Mouse (Mus musculus) kidney, postnatal 0 days (tissue): ENCODE data around the gene Tmcc1. TPM values are rescaled to one million over a fixed set of nuclear protein-coding genes. Genes with fewer than 3 reads are reported as not detected.
A peak's percentile ranks its signal among the peaks of the same experiment; 100 is the strongest.
"Not testable (repeated sequence)": the region's sequence is repeated elsewhere in the genome, so short reads cannot be mapped to it uniquely, and the experiment has no call there.

ENCODE experiments used
- ATAC-seq: fragments of 200-750 bp; cut with Nextera tagmentation; replicated peaks from 2 replicates; pipeline ENCODE4 v1.8.0; 2017; ENCODE audit warnings: low read depth, moderate number of reproducible peaks, moderate TSS enrichment, moderate library complexity; ENCODE audit not compliant: low FRiP score
- DNase-seq: peaks from one replicate; pipeline ENCODE4 v3.0.0-alpha.2; 2016; ENCODE audit warnings: low spot score
- H3K27ac ChIP-seq: fragments of 300-500 bp; sonication (generic); 2 replicates; pipeline ENCODE4 v1.5.1; 2014; ENCODE audit warnings: mild to moderate bottlenecking
- H3K27me3 ChIP-seq: fragments of 300-500 bp; sonication (generic); 2 replicates; pipeline ENCODE4 v1.6.1; 2014; ENCODE audit warnings: low read length, mixed read lengths; ENCODE audit not compliant: insufficient read depth
- H3K36me3 ChIP-seq: fragments of 300-500 bp; sonication (generic); 2 replicates; pipeline ENCODE4 v1.6.1; 2014; ENCODE audit warnings: low read length, mixed read lengths; ENCODE audit not compliant: insufficient read depth
- H3K4me1 ChIP-seq: fragments of 300-500 bp; sonication (generic); replicated peaks from 2 replicates; pipeline ENCODE4 v1.6.1; 2014; ENCODE audit warnings: antibody characterized with exemption, low read length, mixed read lengths; ENCODE audit not compliant: insufficient read depth
- H3K4me2 ChIP-seq: fragments of 300-500 bp; sonication (generic); 2 replicates; pipeline ENCODE4 v1.6.1; 2014; ENCODE audit warnings: mild to moderate bottlenecking, low read length, moderate library complexity, mixed read lengths
- H3K4me3 ChIP-seq: fragments of 300-500 bp; sonication (generic); replicated peaks from 2 replicates; pipeline ENCODE4 v1.5.1; 2014; ENCODE audit warnings: low read depth, low read length
- H3K9ac ChIP-seq: fragments of 300-500 bp; sonication (generic); 2 replicates; pipeline ENCODE4 v1.6.1; 2014; ENCODE audit warnings: low read depth, low read length
- H3K9me3 ChIP-seq: fragments of 300-500 bp; sonication (generic); replicated peaks from 2 replicates; pipeline ENCODE4 v1.6.1; 2016; ENCODE audit warnings: low read length, inconsistent platforms, mixed read lengths
- CTCF ChIP-seq: IDR thresholded peaks from 2 replicates; pipeline ENCODE4 v1.5.1; 2016; ENCODE audit warnings: antibody characterized with exemption, low read depth, mild to moderate bottlenecking, moderate library complexity
- WGBS: fragments of 180-500 bp; shearing (Covaris S2); extraction: QIAGEN DNeasy Blood & Tissue Kit; methylation state at CpG from one replicate; pipeline ENCODE4 v1.1.7; 2014; 5-methylcytosine and 5-hydroxymethylcytosine counted together
- polyA plus RNA-seq: library from polyadenylated mRNA; unstranded; fragments of >200 nt; fragmentation: Nextera tagmentation; extraction: Ambion mirVana; gene quantifications from 2 replicates; pipeline ENCODE4 v1.2.1, GENCODE M21; 2015

Tmcc1 gene
- polyA plus RNA-seq, 1 experiment from 2014 or later: 6.9 TPM

- Histone ChIP-seq H3K4me1 (peaks cover 4% of the 10 kb centered on the region; the same call in 1 of the 2 replicates), H3K27me3 (no peaks in the 10 kb centered on the region), H3K27ac (no peak overlapping the region), H3K4me2 (no peak overlapping the region), H3K36me3 (no peaks in the 10 kb centered on the region), H3K9me3 (no peaks in the 10 kb centered on the region), H3K9ac (no peak overlapping the region), H3K4me3 (no peak overlapping the region)
- ATAC-seq: no peak
- DNase-seq: peak; percentile 36
- WGBS: 63% methylated on average over 1 of the region's 1 CpGs
- no peak for TF ChIP-seq CTCF
Observed at GRCm38 (mm10) chr6:116189417-116189816, 3.9 kb downstream of the Tmcc1 start.

GRCm38 (mm10) chr6:116186485-116186884, 6.8 kb downstream of the Tmcc1 start:
- no peaks in the 10 kb centered on the region for H3K27me3 ChIP-seq
- no peak overlapping the region for H3K4me2 ChIP-seq
- DNase-seq: no peak
- H3K9ac ChIP-seq: no peak overlapping the region
- H3K9me3 ChIP-seq: no peaks in the 10 kb centered on the region
- H3K4me1 ChIP-seq: no peaks in the 10 kb centered on the region; the same call in 1 of the 2 replicates
- no peak for ATAC-seq
- WGBS: 36% methylated on average over 2 of the region's 2 CpGs
- no peak overlapping the region for H3K27ac ChIP-seq
- TF ChIP-seq CTCF: no peak
- no peak overlapping the region for H3K4me3 ChIP-seq
- no peaks in the 10 kb centered on the region for H3K36me3 ChIP-seq

GRCm38 (mm10) chr6:116183509-116183908, 9.8 kb downstream of the Tmcc1 start:
- ATAC-seq (no peak), DNase-seq (no peak)
- no peak for TF ChIP-seq CTCF
- Histone ChIP-seq H3K9ac (no peak overlapping the region), H3K4me1 (no peaks in the 10 kb centered on the region), H3K36me3 (no peaks in the 10 kb centered on the region), H3K4me2 (no peak overlapping the region), H3K4me3 (no peak overlapping the region), H3K27ac (no peak overlapping the region), H3K9me3 (no peaks in the 10 kb centered on the region), H3K27me3 (no peaks in the 10 kb centered on the region)
- 87% methylated on average over 5 of the region's 5 CpGs for WGBS

GRCm38 (mm10) chr6:116180731-116181130, 12.6 kb downstream of the Tmcc1 start:
- WGBS: 71% methylated on average over 3 of the region's 3 CpGs
- Histone ChIP-seq H3K4me2 (no peak overlapping the region), H3K9ac (no peak overlapping the region), H3K4me3 (no peak overlapping the region), H3K27me3 (no peaks in the 10 kb centered on the region), H3K27ac (no peak overlapping the region), H3K4me1 (no peaks in the 10 kb centered on the region), H3K36me3 (no peaks in the 10 kb centered on the region), H3K9me3 (no peaks in the 10 kb centered on the region)
- TF ChIP-seq CTCF: no peak
- DNase-seq (no peak), ATAC-seq (no peak)

GRCm38 (mm10) chr6:116178376-116178775, 14.9 kb downstream of the Tmcc1 start:
- H3K4me1 ChIP-seq: no peaks in the 10 kb centered on the region
- WGBS: 97% methylated on average over 2 of the region's 2 CpGs
- DNase-seq (no peak), ATAC-seq (no peak)
- H3K27me3 ChIP-seq: no peaks in the 10 kb centered on the region
- H3K4me2 ChIP-seq: no peak overlapping the region
- H3K4me3 ChIP-seq: no peak overlapping the region
- no peak overlapping the region for H3K9ac ChIP-seq
- TF ChIP-seq CTCF: no peak
- no peaks in the 10 kb centered on the region for H3K9me3 ChIP-seq
- no peaks in the 10 kb centered on the region for H3K36me3 ChIP-seq
- H3K27ac ChIP-seq: no peak overlapping the region

- ATAC-seq, H3K9me3 ChIP-seq, H3K4me3 ChIP-seq, H3K27ac ChIP-seq, DNase-seq, H3K27me3 ChIP-seq, H3K4me1 ChIP-seq, H3K4me2 ChIP-seq, H3K9ac ChIP-seq, H3K36me3 ChIP-seq: not testable (repeated sequence)
- 87% methylated on average over 35 of the region's 37 CpGs for WGBS
Observed at GRCm38 (mm10) chr6:116173511-116174099, 19.7 kb downstream of the Tmcc1 start.

- H3K4me1 ChIP-seq: no peaks in the 10 kb centered on the region
- no peak overlapping the region for H3K4me3 ChIP-seq
- no peaks in the 10 kb centered on the region for H3K27me3 ChIP-seq
- TF ChIP-seq CTCF: no peak
- 91% methylated on average over 1 of the region's 1 CpGs for WGBS
- H3K27ac ChIP-seq: no peak overlapping the region
- no peak overlapping the region for H3K4me2 ChIP-seq
- no peak overlapping the region for H3K9ac ChIP-seq
- ATAC-seq (no peak), DNase-seq (no peak)
- H3K36me3 ChIP-seq: peaks cover 5% of the 10 kb centered on the region; the same call in 1 of the 2 replicates
- H3K9me3 ChIP-seq: no peaks in the 10 kb centered on the region
Observed at GRCm38 (mm10) chr6:116166383-116166782, 26.9 kb downstream of the Tmcc1 start.
